Mouse (Mus musculus) megakaryocyte progenitor cell, adult 5-6 weeks (primary cell): ENCODE data around the gene B3glct. TPM values are rescaled to one million over a fixed set of nuclear protein-coding genes. Genes with fewer than 3 reads are reported as not detected.
A peak's percentile ranks its signal among the peaks of the same experiment; 100 is the strongest.

ENCODE experiments used
- ATAC-seq: replicated peaks from 2 replicates; pipeline ENCODE4 v1.8.0; 2016; ENCODE audit warnings: mild to moderate bottlenecking, moderate TSS enrichment, inconsistent platforms; ENCODE audit not compliant: poor library complexity
- total RNA-seq, 2 experiments: library from RNA; stranded (forward) in 1 of 2; stranded (reverse) in 1 of 2; fragments of 157-497, 149-512 nt in 1 of 2; fragments of 200-1000 nt in 1 of 2; gene quantifications; 2 replicates each; pipeline versions ENCODE4 v1.2.3 to v1.2.4; 2015 to 2017

The B3glct gene
- total RNA-seq, 2 experiments from 2014 or later: 5.9 to 10.9 TPM

DNA sequence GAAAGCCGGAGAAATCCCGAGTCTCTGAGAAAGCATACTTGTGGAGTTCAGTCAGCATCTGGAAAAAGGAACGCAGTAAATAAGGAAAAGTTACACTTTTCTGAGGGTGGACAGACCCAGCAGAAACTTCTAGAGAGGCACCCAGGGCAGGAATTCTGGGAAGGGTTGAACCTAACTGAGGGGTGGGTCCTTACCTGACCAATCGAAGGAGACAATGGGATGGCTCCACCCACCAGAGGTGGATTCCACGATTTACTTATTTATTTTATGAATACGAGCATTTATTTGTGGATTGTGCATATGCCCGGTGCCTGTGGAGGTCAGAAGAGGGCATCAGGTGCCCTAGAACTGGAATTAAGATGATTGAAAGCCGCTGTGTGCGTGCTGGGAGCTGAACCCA is 64.3 kb downstream of the B3glct start:
- ATAC-seq: no peak

DNA sequence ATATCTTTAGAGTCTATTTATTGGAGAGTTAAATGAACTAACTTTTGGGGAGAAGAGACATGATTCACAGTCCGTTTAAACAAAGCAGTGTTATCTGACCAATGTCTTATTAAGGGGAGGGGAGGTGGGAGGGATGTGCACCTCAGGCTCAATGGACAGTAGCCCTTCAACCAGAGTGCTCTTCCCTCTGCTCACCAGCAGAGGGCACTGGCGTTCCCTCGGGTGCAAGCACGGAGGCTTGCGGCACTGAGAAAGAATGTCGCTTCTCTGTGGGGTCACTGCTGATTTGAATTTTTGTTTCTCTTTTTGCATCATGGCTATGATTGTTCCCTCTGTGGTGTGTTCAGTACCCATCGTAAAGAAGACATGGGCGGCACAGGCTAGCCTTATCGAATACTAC is 67.0 kb downstream of the B3glct start:
- ATAC-seq: peak; percentile 54; the same call in 1 of the 2 replicates

- no peak for ATAC-seq
These were observed 70.9 kb downstream of the B3glct start for GRCm38 (mm10) chr5:149748640-149749580.

GRCm38 (mm10) chr5:149751861-149752260 is 73.8 kb downstream of the B3glct start:
- no peak for ATAC-seq

- no peak for ATAC-seq
These were observed 75.0 kb downstream of the B3glct start for GRCm38 (mm10) chr5:149753073-149753472.

DNA sequence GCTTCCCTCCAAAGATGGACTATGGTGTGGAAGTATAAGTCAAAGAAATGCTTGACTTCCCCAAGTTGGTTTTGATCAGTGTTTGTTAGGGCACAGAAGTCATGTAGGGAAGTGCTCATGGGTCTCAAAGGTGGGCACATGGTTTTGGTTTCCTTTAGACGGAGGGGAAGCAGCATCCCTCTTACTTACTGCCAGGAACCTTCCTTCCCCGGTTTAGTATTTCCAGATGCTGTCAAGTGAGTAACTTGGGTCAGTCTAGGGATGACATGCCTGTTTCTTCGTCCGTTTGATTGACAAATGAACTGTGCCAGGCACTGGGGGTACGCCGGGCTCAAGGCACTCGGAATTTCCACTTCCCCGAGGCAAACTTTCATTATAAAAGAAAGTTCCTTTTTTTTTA is 89.1 kb downstream of the B3glct start:
- ATAC-seq: peak; percentile 44

GRCm38 (mm10) chr5:149767651-149768301 is 89.7 kb downstream of the B3glct start:
- no peak for ATAC-seq

DNA sequence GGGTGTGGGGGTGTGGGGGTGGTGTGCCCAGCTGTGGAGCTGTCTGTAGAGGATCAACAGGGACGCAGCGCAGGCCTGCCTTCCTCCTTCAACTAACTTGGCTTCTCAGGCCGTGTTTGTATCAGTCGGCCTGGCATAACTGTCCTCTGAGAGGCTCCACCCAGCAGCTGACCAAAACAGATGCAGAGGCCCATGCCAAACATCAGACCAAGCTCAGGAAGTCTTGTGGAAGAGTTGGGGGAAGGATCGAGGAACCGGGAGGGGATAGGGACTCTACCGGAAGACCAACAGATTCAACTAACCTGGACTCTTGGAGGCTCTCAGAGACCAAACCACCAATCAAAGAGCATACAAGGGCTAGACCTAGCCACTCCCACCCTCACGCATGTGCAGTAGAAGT is 91.6 kb downstream of the B3glct start:
- no peak for ATAC-seq

GRCm38 (mm10) chr5:149776038-149776437 is 98.0 kb downstream of the B3glct start:
- ATAC-seq: peak; percentile 42; the same call in 1 of the 2 replicates

DNA sequence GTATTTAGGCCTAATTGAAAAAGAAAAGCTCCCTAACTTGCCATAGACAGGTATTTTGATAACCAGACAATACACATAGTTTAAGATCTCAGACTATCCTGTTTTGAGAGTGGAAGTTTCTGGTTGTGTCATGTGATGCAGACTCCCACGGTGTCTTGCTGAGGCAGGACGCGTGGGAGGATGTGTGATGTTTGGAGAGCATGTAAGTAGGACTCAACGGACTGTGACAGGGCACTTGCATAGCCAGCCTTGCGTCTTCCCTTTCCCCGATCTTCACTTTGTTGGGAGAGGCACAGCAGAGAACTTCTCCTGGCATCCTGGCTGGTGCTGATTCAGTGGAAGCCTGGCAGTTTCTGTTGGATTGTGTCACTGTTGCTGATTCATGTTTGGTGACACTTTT is 101.7 kb downstream of the B3glct start:
- no peak for ATAC-seq

- peak; percentile 70 for ATAC-seq
These were observed 102.4 kb downstream of the B3glct start for GRCm38 (mm10) chr5:149780411-149780810.

DNA sequence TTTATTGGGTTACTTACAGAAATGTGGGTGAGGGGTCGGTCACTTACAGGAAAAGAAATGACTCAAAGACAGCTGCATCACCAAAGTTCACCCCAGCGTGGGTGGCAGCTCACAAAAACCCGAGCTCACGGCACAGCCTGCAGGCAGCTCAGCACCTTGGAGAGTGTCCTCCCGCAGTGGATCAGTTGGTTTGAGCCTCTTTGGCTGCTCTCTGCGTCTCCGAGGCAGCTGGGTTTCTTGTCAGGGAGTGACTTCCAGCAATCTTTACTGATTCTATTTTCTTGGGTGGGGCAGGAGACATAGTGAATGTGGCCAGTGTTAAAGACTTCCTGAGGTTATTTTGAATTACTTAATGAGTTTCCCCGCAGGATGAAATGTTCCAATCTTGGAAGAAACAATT is 112.1 kb downstream of the B3glct start:
- ATAC-seq: no peak

DNA sequence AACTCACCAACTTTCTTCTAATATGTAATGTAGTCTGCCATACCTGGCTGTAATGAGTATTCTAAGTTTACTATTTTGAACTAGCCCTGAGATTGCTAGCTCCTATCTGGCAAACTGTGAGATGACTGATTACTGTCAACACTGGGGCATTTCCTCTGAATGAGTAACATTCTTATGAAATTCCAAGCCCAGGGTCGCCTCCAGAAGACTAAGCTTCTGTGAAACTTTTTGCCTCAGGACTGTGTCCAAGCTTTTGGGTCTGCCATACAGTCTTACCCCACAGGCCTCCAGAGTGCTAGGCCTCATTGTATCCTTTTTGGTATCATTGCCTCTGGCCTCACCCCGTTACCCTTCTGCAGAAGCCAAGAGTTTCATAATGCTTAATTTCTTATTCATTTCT is 132.0 kb downstream of the B3glct start:
- no peak for ATAC-seq

- ATAC-seq: no peak
These were observed 133.8 kb downstream of the B3glct start for GRCm38 (mm10) chr5:149811835-149812234.

Other genes with a start within 250 kb of the B3glct start
- gene Tex26, start 238.6 kb upstream of the B3glct start, total RNA-seq (2015): not detected in 2 replicates
- not detected in 2 replicates for gene Tex26, start 238.6 kb upstream of the B3glct start, total RNA-seq (2017)
- gene Wdr95, start 149.6 kb upstream of the B3glct start, total RNA-seq (2015): not detected in 2 replicates
- not detected in 2 replicates for gene Wdr95, start 149.6 kb upstream of the B3glct start, total RNA-seq (2017)
- 70.9 and 82.2 TPM in 2 replicates for gene Hsph1, start 41.9 kb upstream of the B3glct start, total RNA-seq (2015)
- gene Hsph1, start 41.9 kb upstream of the B3glct start, total RNA-seq (2017): 39.1 and 39.6 TPM in 2 replicates